8 mouse cellular contexts compared by ENCODE assay signal in the genomic region with DNA sequence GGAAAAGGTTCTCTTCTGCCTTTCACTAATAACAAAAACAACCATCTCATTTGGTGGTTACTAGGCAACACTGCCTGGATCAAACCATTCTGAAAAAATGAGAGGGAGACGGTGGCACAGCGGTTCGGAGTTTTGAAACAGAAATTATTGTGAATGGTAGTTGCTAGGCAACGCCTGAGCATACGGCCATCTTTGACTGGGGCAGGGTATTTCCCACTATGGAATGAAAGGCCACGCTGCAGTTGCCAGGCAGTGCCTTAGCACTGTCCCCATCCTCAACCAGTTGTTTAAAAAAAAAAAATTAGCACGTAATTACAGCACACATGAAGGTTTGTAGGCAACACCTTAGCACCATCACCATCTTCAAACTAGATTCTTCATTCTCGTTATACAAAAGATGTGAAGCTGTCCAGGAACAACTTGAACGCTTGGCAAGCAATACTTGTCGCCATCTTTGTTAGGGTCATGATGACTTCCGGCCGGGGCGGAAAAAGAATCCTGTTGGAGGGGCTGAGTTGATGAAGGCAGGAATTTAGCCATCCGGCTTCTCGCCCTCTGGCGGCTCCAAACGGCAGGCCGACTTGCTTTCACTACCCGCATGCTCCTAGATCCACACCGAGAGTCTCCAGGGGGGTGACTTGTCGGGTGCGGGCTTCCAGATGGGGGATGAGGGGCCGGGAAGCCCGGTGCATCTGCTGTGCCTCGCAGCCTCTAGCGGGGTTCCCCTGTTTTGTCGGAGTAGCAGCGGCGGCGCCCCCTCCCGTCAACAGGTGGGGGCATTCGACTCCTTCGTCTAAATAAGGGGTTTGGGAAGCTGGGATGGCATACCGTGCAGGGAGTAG. TPM values are rescaled to one million over a fixed set of nuclear protein-coding genes. Genes with fewer than 3 reads are reported as not detected.
DNase-seq lines count a peak whose midpoint lies in the region; ATAC-seq and TF ChIP-seq lines count a peak whose summit lies in the region.

Fuz (plus strand) TSS at position 487 of the 842 bp plus-strand sequence.

- peak within 1 kb of the TSS; percentile 76 for H3K4me3 ChIP-seq in G1E (ENCODE audit: low read depth, low read length)
- H3K4me3 ChIP-seq in forebrain, embryonic 16.5 days (replicated peaks; ENCODE audit: low read length) = peak within 1 kb of the TSS; percentile 67
- H3K4me3 ChIP-seq in layer of hippocampus, adult 2 months = peak within 1 kb of the TSS; percentile 84
- peak within 1 kb of the TSS; percentile 68 for H3K4me3 ChIP-seq in lung, embryonic 14.5 days (ENCODE audit: low read depth, low read length)
- peak within 1 kb of the TSS; percentile 76 for H3K4me3 ChIP-seq in olfactory bulb, adult 2 months (ENCODE audit: insufficient read depth, low read depth, low read length)
- peak within 1 kb of the TSS; percentile 97 for H3K4me3 ChIP-seq in thymus, adult 2 months (ENCODE audit: control insufficient read depth, insufficient read depth, low read length)

- no peak for TF ChIP-seq CTCF in G1E (IDR thresholded peaks at IDR 0.05; ENCODE audit: low read depth, low read length)
- TF ChIP-seq CTCF in layer of hippocampus, adult 2 months (conservative IDR thresholded peaks at IDR 0.05) = peak; percentile 84
- peak; percentile 72 for TF ChIP-seq CTCF in lung, embryonic 14.5 days (IDR thresholded peaks at IDR 0.05; ENCODE audit: low read depth)
- peak; percentile 60 for TF ChIP-seq CTCF in olfactory bulb, adult 2 months (IDR thresholded peaks at IDR 0.05; ENCODE audit: insufficient read depth, low read depth, low read length)
- peak; percentile 86 for TF ChIP-seq CTCF in thymus, adult 2 months (IDR thresholded peaks at IDR 0.05; ENCODE audit: borderline replicate concordance, control insufficient read depth, extremely low read depth, insufficient read depth, low read length, poor library complexity)

- ATAC-seq in G1E (ENCODE audit: extremely low read depth, insufficient number of reproducible peaks, low FRiP score, poor library complexity, severe bottlenecking) = peak; percentile 51
- ATAC-seq in forebrain, embryonic 16.5 days = peak; percentile 83
- peak; percentile 48 for ATAC-seq in lung, embryonic 14.5 days (ENCODE audit: insufficient read depth)

- no peak; the same call in 1 of the 2 replicates for TF ChIP-seq POLR2A in olfactory bulb, adult 2 months (IDR thresholded peaks at IDR 0.05; ENCODE audit: insufficient read depth, low read depth, low read length)
- 0 out of 2 replicates have a peak, but pooled peaks have one; percentile 37 for TF ChIP-seq POLR2A in thymus, adult 2 months (IDR thresholded peaks at IDR 0.05; ENCODE audit: control insufficient read depth, extremely low read depth, insufficient read depth, low read length, poor library complexity)

- peaks cover 78% of the 10 kb centered on the region for H3K4me1 ChIP-seq in G1E (ENCODE audit: insufficient read depth, low read depth, low read length)
- peaks cover 51% of the 10 kb centered on the region for H3K4me1 ChIP-seq in forebrain, embryonic 16.5 days (replicated peaks; ENCODE audit: control insufficient read depth, insufficient read depth, low read length)
- H3K4me1 ChIP-seq in lung, embryonic 14.5 days (ENCODE audit: insufficient read depth) = peaks cover 19% of the 10 kb centered on the region
- peaks cover 35% of the 10 kb centered on the region for H3K4me1 ChIP-seq in olfactory bulb, adult 2 months (ENCODE audit: control insufficient read depth, insufficient read depth, low read length)
- H3K4me1 ChIP-seq in thymus, adult 2 months (replicated peaks; ENCODE audit: control insufficient read depth, insufficient read depth, low read length) = peaks cover 26% of the 10 kb centered on the region

- WGBS in forebrain, embryonic 16.5 days = under 1% methylated on average over 34 of the region's 34 CpGs
- under 1% methylated on average over 34 of the region's 34 CpGs for WGBS in lung, embryonic 14.5 days
- WGBS in olfactory bulb, adult 2 months = under 1% methylated on average over 34 of the region's 34 CpGs
- WGBS in thymus, adult 2 months = under 1% methylated on average over 34 of the region's 34 CpGs

- intact Hi-C loops in heart, postnatal 36 days (cut with DNase I) = loop anchor here (5.0 kb wide), 1 partner anchor 39 kb away; the partner anchor contains the start of gene Pnkp

- H3K36me3 ChIP-seq in G1E (replicated peaks) = peaks cover 45% of the 10 kb centered on the region
- H3K36me3 ChIP-seq in forebrain, embryonic 16.5 days (ENCODE audit: control insufficient read depth, insufficient read depth) = peaks cover 4% of the 10 kb centered on the region; the same call in 1 of the 2 replicates
- peaks cover 23% of the 10 kb centered on the region for H3K36me3 ChIP-seq in lung, embryonic 14.5 days (ENCODE audit: insufficient read depth)
- no peaks in the 10 kb centered on the region for H3K36me3 ChIP-seq in thymus, adult 2 months (ENCODE audit: control insufficient read depth, insufficient read depth, low read length)

- H3K27ac ChIP-seq in forebrain, embryonic 16.5 days (ENCODE audit: low read length) = peak within 1 kb of the TSS; percentile 93
- peak within 1 kb of the TSS; percentile 99 for H3K27ac ChIP-seq in layer of hippocampus, adult 2 months
- H3K27ac ChIP-seq in lung, embryonic 14.5 days (ENCODE audit: low read depth) = peak within 1 kb of the TSS; percentile 87
- H3K27ac ChIP-seq in olfactory bulb, adult 2 months (ENCODE audit: insufficient read depth, low read depth, low read length) = peak within 1 kb of the TSS; percentile 98
- H3K27ac ChIP-seq in thymus, adult 2 months (ENCODE audit: control insufficient read depth, insufficient read depth, low read length) = peak within 1 kb of the TSS; percentile 57

- peak within 1 kb of the TSS; percentile 57 for H3K4me2 ChIP-seq in forebrain, embryonic 16.5 days (ENCODE audit: low read length)
- peak within 1 kb of the TSS; percentile 69 for H3K4me2 ChIP-seq in lung, embryonic 14.5 days

- peak; percentile 81 for DNase-seq in G1E (ENCODE audit: low spot score)
- DNase-seq in cerebellum, adult 18-20 months = peak; percentile 91 to 95
- DNase-seq in heart, postnatal 36 days = peak; percentile 88 to 90
- DNase-seq in layer of hippocampus, adult 2 months (ENCODE audit: low spot score in 2 of 2) = peak; percentile 92 to 95
- DNase-seq in lung, embryonic 14.5 days = peak; percentile 97
- peak; percentile 83 for DNase-seq in thymus, adult 2 months

- no peaks in the 10 kb centered on the region for H3K9me3 ChIP-seq in G1E (replicated peaks)
- H3K9me3 ChIP-seq in forebrain, embryonic 16.5 days (ENCODE audit: control insufficient read depth, low read length) = no peaks in the 10 kb centered on the region
- H3K9me3 ChIP-seq in lung, embryonic 14.5 days (ENCODE audit: low read depth, low read length) = no peaks in the 10 kb centered on the region

- H3K27me3 ChIP-seq in G1E (ENCODE audit: insufficient read depth, low read length) = no peaks in the 10 kb centered on the region
- H3K27me3 ChIP-seq in forebrain, embryonic 16.5 days (replicated peaks; ENCODE audit: control insufficient read depth, insufficient read depth, low read length) = no peaks in the 10 kb centered on the region
- no peaks in the 10 kb centered on the region for H3K27me3 ChIP-seq in lung, embryonic 14.5 days (ENCODE audit: insufficient read depth, low read length)
- no peaks in the 10 kb centered on the region for H3K27me3 ChIP-seq in thymus, adult 2 months (ENCODE audit: control insufficient read depth, insufficient read depth, low read length)

- H3K9ac ChIP-seq in forebrain, embryonic 16.5 days (replicated peaks; ENCODE audit: low read depth, low read length) = peak within 1 kb of the TSS; percentile 68
- peak within 1 kb of the TSS; percentile 75 for H3K9ac ChIP-seq in lung, embryonic 14.5 days

RNA-seq across cellular contexts. Expression of gene Fuz, which starts in this region (rescaled TPM):
- total RNA-seq in G1E (2014; fragmentation: Nextera tagmentation) (13.6 and 17.8 TPM in 2 replicates), G1E (2017) (16.8 and 19.0 TPM in 2 replicates)
- polyA plus RNA-seq in G1E (2012) = 37.5 and 49.0 TPM in 2 replicates
- 21.1 and 21.2 TPM in 2 replicates for polyA plus RNA-seq in forebrain, embryonic 16.5 days (2015; fragmentation: Nextera tagmentation; extraction: Ambion mirVana)
- total RNA-seq in heart, postnatal 36 days (2021) = 10 to 100 TPM; 16.9 to 17.5 TPM
- total RNA-seq in layer of hippocampus, adult 2 months (2021) = 10 to 100 TPM; 21.6 to 24.8 TPM
- 17.7 and 19.1 TPM in 2 replicates for polyA plus RNA-seq in lung, embryonic 14.5 days (2014; fragmentation: Nextera tagmentation; extraction: Ambion mirVana)
- not detected in 2 replicates for polyA plus RNA-seq in olfactory bulb, adult 2 months (2012; ENCODE audit: insufficient read depth, insufficient read length, low replicate concordance, missing spikeins)
- 60.9 and 73.3 TPM in 2 replicates for polyA plus RNA-seq in thymus, adult 2 months (2012; rRNA removed)

Comparison
In these comparisons a context has a peak if more than half of its experiments do, and no peak if none do; other contexts are left out.
1. Peak in every context shown above with its lines: DNase-seq, ATAC-seq, H3K4me3 ChIP-seq and H3K27ac ChIP-seq.
2. RNA of gene Fuz (polyA plus RNA-seq): 60.9 to 73.3 TPM in thymus, adult 2 months, 37.5 to 49.0 TPM in G1E, 21.1 to 21.2 TPM in forebrain, embryonic 16.5 days and 17.7 to 19.1 TPM in lung, embryonic 14.5 days; not detected in olfactory bulb, adult 2 months; every median in the first group is over 10 times any median in the second.